Mouse (Mus musculus) C2C12 (cell line): ENCODE measurements around the gene Flii. TPM values are rescaled to one million over a fixed set of nuclear protein-coding genes. Genes with fewer than 3 reads are reported as not detected.
A peak's percentile ranks its signal among the peaks of the same experiment; 100 is the strongest.

Source experiments
- H3K27me3 ChIP-seq: one replicate; pipeline ENCODE4 v1.6.1; 2011; ENCODE audit not compliant: control insufficient read depth, insufficient read depth, insufficient read length
- H3K36me3 ChIP-seq: one replicate; pipeline ENCODE4 v1.6.1; 2011; ENCODE audit not compliant: control insufficient read depth, insufficient read depth
- H3K4me3 ChIP-seq: one replicate; pipeline ENCODE4 v1.5.1; 2011; ENCODE audit warnings: mild to moderate bottlenecking, control low read depth; ENCODE audit not compliant: poor library complexity, insufficient read depth, severe bottlenecking
- H3K79me2 ChIP-seq: one replicate; pipeline ENCODE4 v1.6.1; 2011; ENCODE audit not compliant: control insufficient read depth, insufficient read depth
- H3K79me3 ChIP-seq: one replicate; pipeline ENCODE4 v1.6.1; 2011; ENCODE audit warnings: low read depth, control low read depth
- H3ac ChIP-seq: one replicate; pipeline ENCODE3; 2011; ENCODE audit warnings: low read depth; ENCODE audit not compliant: control insufficient read depth, insufficient read length
- CEBPB ChIP-seq: IDR thresholded peaks from one replicate; pipeline ENCODE4 v1.6.1; 2011; ENCODE audit warnings: low read depth, mild to moderate bottlenecking, control low read depth, moderate library complexity
- CTCF ChIP-seq: IDR thresholded peaks from one replicate; pipeline ENCODE4 v1.5.1; 2011; ENCODE audit not compliant: control insufficient read depth, insufficient read depth, insufficient read length
- FOSL1 ChIP-seq: IDR thresholded peaks from one replicate; pipeline ENCODE4 v1.8.0; 2011; ENCODE audit warnings: mild to moderate bottlenecking, low read length; ENCODE audit not compliant: poor library complexity, insufficient read depth, severe bottlenecking
- MAX ChIP-seq: IDR thresholded peaks from one replicate; pipeline ENCODE4 v1.6.1; 2011; ENCODE audit warnings: mild to moderate bottlenecking, control low read depth
- MYOD1 ChIP-seq: IDR thresholded peaks from one replicate; pipeline ENCODE4 v1.6.1; 2011; ENCODE audit warnings: low read depth; ENCODE audit not compliant: control insufficient read depth, insufficient read length
- MYOG ChIP-seq: IDR thresholded peaks from one replicate; pipeline ENCODE4 v1.6.1; 2011; ENCODE audit not compliant: control insufficient read depth, insufficient read length; ENCODE audit errors: extremely low read depth
- USF1 ChIP-seq: IDR thresholded peaks from one replicate; pipeline ENCODE4 v1.6.1; 2011; ENCODE audit warnings: low read depth, mild to moderate bottlenecking, control low read depth, moderate library complexity
- polyA plus RNA-seq: library from polyadenylated mRNA; unstranded; fragments of >200 nt; fragmentation: generic; extraction: Trizol; gene quantifications from one replicate; pipeline ENCODE4 v1.2.1, GENCODE M21; 2012; ENCODE audit warnings: missing spikeins

The Flii gene
- polyA plus RNA-seq, 1 experiment, result 139 TPM

GRCm38 (mm10) chr11:60730169-60730568, 3.1 kb upstream of the Flii start:
- Histone ChIP-seq H3K36me3 (peaks cover 11% of the 10 kb centered on the region), H3K79me2 (peaks cover 23% of the 10 kb centered on the region), H3K27me3 (no peaks in the 10 kb centered on the region), H3K4me3 (no peak overlapping the region), H3K79me3 (peaks cover 10% of the 10 kb centered on the region), H3ac (no peak overlapping the region)
- no peak for TF ChIP-seq USF1
- TF ChIP-seq MYOG, result no peak
- TF ChIP-seq CTCF, result no peak
- no peak for TF ChIP-seq MAX
- TF ChIP-seq MYOD1, result no peak
- no peak for TF ChIP-seq CEBPB
- no peak for TF ChIP-seq FOSL1

GRCm38 (mm10) chr11:60729217-60729641, 2.2 kb upstream of the Flii start:
- Histone ChIP-seq H3K79me3 (peaks cover 15% of the 10 kb centered on the region), H3K4me3 (peak overlapping the region; percentile 51), H3K36me3 (peaks cover 11% of the 10 kb centered on the region), H3ac (peak overlapping the region; percentile 22), H3K79me2 (peaks cover 26% of the 10 kb centered on the region), H3K27me3 (no peaks in the 10 kb centered on the region)
- no peak for TF ChIP-seq FOSL1
- TF ChIP-seq MAX, result no peak
- no peak for TF ChIP-seq MYOG
- TF ChIP-seq MYOD1, result no peak
- no peak for TF ChIP-seq USF1
- TF ChIP-seq CTCF, result no peak
- no peak for TF ChIP-seq CEBPB

GRCm38 (mm10) chr11:60728260-60728761, 1.2 kb upstream of the Flii start, which contains the start of gene Mief2:
Gene Mief2 (plus strand): TSS chr11:60728398.
- TF ChIP-seq MAX (peak; percentile 86), CEBPB (no peak), CTCF (no peak), FOSL1 (no peak), USF1 (peak; percentile 96), MYOG (no peak), MYOD1 (no peak)
- no peaks in the 10 kb centered on the region for H3K27me3 ChIP-seq
- peak within 1 kb of the TSS; percentile 86 for H3ac ChIP-seq
- H3K79me3 ChIP-seq, result peaks cover 15% of the 10 kb centered on the region
- H3K36me3 ChIP-seq, result peaks cover 11% of the 10 kb centered on the region
- H3K79me2 ChIP-seq, result peaks cover 26% of the 10 kb centered on the region
- peak within 1 kb of the TSS; percentile 57 for H3K4me3 ChIP-seq

GRCm38 (mm10) chr11:60727392-60728140, 503 bp upstream of the Flii start:
- Histone ChIP-seq H3K79me2 (peaks cover 26% of the 10 kb centered on the region), H3K79me3 (peaks cover 15% of the 10 kb centered on the region), H3K36me3 (peaks cover 12% of the 10 kb centered on the region), H3ac (peak overlapping the region; percentile 58), H3K4me3 (peak overlapping the region; percentile 57), H3K27me3 (no peaks in the 10 kb centered on the region)
- TF ChIP-seq FOSL1, result no peak
- TF ChIP-seq CEBPB, result no peak
- TF ChIP-seq USF1, result no peak
- TF ChIP-seq CTCF, result no peak
- TF ChIP-seq MYOG, result no peak
- no peak for TF ChIP-seq MYOD1
- no peak for TF ChIP-seq MAX

- no peak overlapping the region for H3K4me3 ChIP-seq
- H3K79me3 ChIP-seq, result no peaks in the 10 kb centered on the region
- TF ChIP-seq FOSL1 (no peak), CEBPB (no peak), CTCF (no peak), MYOD1 (no peak), MAX (no peak), MYOG (no peak), USF1 (no peak)
- H3K36me3 ChIP-seq, result peaks cover 64% of the 10 kb centered on the region
- H3K27me3 ChIP-seq, result no peaks in the 10 kb centered on the region
- H3ac ChIP-seq, result no peak overlapping the region
- H3K79me2 ChIP-seq, result no peaks in the 10 kb centered on the region
Observed at GRCm38 (mm10) chr11:60719263-60719662, 7.8 kb downstream of the Flii start.
